Mouse (Mus musculus): ENCODE measurements around the gene Hdac5. TPM values are rescaled to one million over a fixed set of nuclear protein-coding genes. Genes with fewer than 3 reads are reported as not detected.

Gene Hdac5
- polyA plus RNA-seq, 1 experiment from 2014 or later = 92.2 TPM

DNA sequence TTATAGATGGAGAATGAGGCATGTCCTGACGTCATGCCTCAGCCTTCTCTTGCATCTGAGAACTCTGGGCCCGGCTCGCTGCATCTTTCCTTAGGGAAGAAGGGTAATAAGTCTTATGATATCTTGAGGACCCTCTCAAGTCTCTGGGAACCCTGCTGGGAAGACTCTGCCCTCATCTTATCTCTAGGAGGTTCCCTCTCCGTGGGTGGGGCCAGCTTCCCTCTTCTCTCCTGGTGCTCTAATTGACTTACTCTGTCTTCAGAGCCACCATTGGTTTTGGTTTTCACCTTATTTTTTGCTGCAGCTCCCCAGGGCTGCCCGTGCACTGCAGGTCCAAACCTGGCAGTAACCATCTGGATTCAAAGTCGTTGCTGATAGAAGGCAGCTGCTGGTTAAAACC is 28.1 kb upstream of the Hdac5 start:
- Histone ChIP-seq H3K36me3 (peaks cover 53% of the 10 kb centered on the region), H3K9ac (0 out of 2 replicates have a peak overlapping the region, but pooled peaks have one; percentile 14), H3K27ac (ENCODE audit: poor library complexity, severe bottlenecking) (no peak overlapping the region), H3K4me1 (replicated peaks) (peaks cover 34% of the 10 kb centered on the region), H3K27me3 (replicated peaks) (no peaks in the 10 kb centered on the region), H3K4me3 (no peak overlapping the region), H3K4me2 (no peak overlapping the region), H3K9me3 (replicated peaks) (no peaks in the 10 kb centered on the region)
- no peak for ATAC-seq (ENCODE audit: insufficient number of reproducible peaks, low FRiP score)
- 58% methylated on average over 6 of the region's 6 CpGs for WGBS

- no peak overlapping the region for H3K27ac ChIP-seq (ENCODE audit: poor library complexity, severe bottlenecking)
- H3K9me3 ChIP-seq (replicated peaks) = no peaks in the 10 kb centered on the region
- peaks cover 34% of the 10 kb centered on the region for H3K4me1 ChIP-seq (replicated peaks)
- WGBS = 42% methylated on average over 9 of the region's 9 CpGs
- no peak overlapping the region for H3K4me3 ChIP-seq
- no peak for ATAC-seq (ENCODE audit: insufficient number of reproducible peaks, low FRiP score)
- no peaks in the 10 kb centered on the region for H3K27me3 ChIP-seq (replicated peaks)
- peaks cover 51% of the 10 kb centered on the region for H3K36me3 ChIP-seq
- no peak overlapping the region for H3K4me2 ChIP-seq
- 0 out of 2 replicates have a peak overlapping the region, but pooled peaks have one; percentile 23 for H3K9ac ChIP-seq
Observed at GRCm38 (mm10) chr11:102257514-102257913, 27.5 kb upstream of the Hdac5 start.

GRCm38 (mm10) chr11:102249351-102250090 is 19.6 kb upstream of the Hdac5 start:
- Histone ChIP-seq H3K36me3 (peaks cover 16% of the 10 kb centered on the region), H3K9ac (peak overlapping the region; percentile 93), H3K4me2 (peak overlapping the region; percentile 98), H3K4me3 (peak overlapping the region; percentile 90), H3K27me3 (replicated peaks) (no peaks in the 10 kb centered on the region), H3K9me3 (replicated peaks) (no peaks in the 10 kb centered on the region), H3K4me1 (replicated peaks) (peaks cover 39% of the 10 kb centered on the region), H3K27ac (ENCODE audit: poor library complexity, severe bottlenecking) (no peak overlapping the region)
- 12% methylated on average over 9 of the region's 9 CpGs for WGBS
- no peak for ATAC-seq (ENCODE audit: insufficient number of reproducible peaks, low FRiP score)

GRCm38 (mm10) chr11:102248630-102249230 is 18.8 kb upstream of the Hdac5 start, which contains the start of gene BC030867:
TSS of gene BC030867 (plus strand) at chr11:102248882.
- H3K27ac ChIP-seq (ENCODE audit: poor library complexity, severe bottlenecking) = peak within 1 kb of the TSS; percentile 54; the same call in 1 of the 2 replicates
- peak within 1 kb of the TSS; percentile 90 for H3K4me3 ChIP-seq
- WGBS = under 1% methylated on average over 41 of the region's 41 CpGs
- H3K4me1 ChIP-seq (replicated peaks) = peaks cover 31% of the 10 kb centered on the region
- H3K9me3 ChIP-seq (replicated peaks) = no peaks in the 10 kb centered on the region
- peaks cover 16% of the 10 kb centered on the region for H3K36me3 ChIP-seq
- H3K9ac ChIP-seq = peak within 1 kb of the TSS; percentile 93
- H3K27me3 ChIP-seq (replicated peaks) = no peaks in the 10 kb centered on the region
- peak; percentile 56 for ATAC-seq (ENCODE audit: insufficient number of reproducible peaks, low FRiP score)
- peak within 1 kb of the TSS; percentile 98 for H3K4me2 ChIP-seq

- Histone ChIP-seq H3K36me3 (peaks cover 9% of the 10 kb centered on the region), H3K4me1 (replicated peaks) (peaks cover 28% of the 10 kb centered on the region), H3K27ac (ENCODE audit: poor library complexity, severe bottlenecking) (no peak overlapping the region), H3K27me3 (replicated peaks) (no peaks in the 10 kb centered on the region), H3K9me3 (replicated peaks) (0 out of 2 replicates have a peak, but pooled peaks cover 1% of the 10 kb centered on the region), H3K4me2 (no peak overlapping the region), H3K4me3 (no peak overlapping the region), H3K9ac (no peak overlapping the region)
- ATAC-seq (ENCODE audit: insufficient number of reproducible peaks, low FRiP score) = no peak
- 85% methylated on average over 4 of the region's 4 CpGs for WGBS
Observed at GRCm38 (mm10) chr11:102246871-102247270, 16.9 kb upstream of the Hdac5 start.

- no peak for ATAC-seq (ENCODE audit: insufficient number of reproducible peaks, low FRiP score)
- Histone ChIP-seq H3K4me3 (no peak overlapping the region), H3K27me3 (replicated peaks) (no peaks in the 10 kb centered on the region), H3K36me3 (peaks cover 5% of the 10 kb centered on the region), H3K9ac (no peak overlapping the region), H3K9me3 (replicated peaks) (0 out of 2 replicates have a peak, but pooled peaks cover 3% of the 10 kb centered on the region), H3K27ac (ENCODE audit: poor library complexity, severe bottlenecking) (no peak overlapping the region), H3K4me1 (replicated peaks) (peaks cover 28% of the 10 kb centered on the region), H3K4me2 (no peak overlapping the region)
- 86% methylated on average over 6 of the region's 6 CpGs for WGBS
Observed at GRCm38 (mm10) chr11:102246273-102246635, 16.3 kb upstream of the Hdac5 start.

GRCm38 (mm10) chr11:102245581-102246272 is 15.8 kb upstream of the Hdac5 start:
- no peaks in the 10 kb centered on the region; the same call in 1 of the 2 replicates for H3K36me3 ChIP-seq
- peak overlapping the region; percentile 67 for H3K4me2 ChIP-seq
- no peaks in the 10 kb centered on the region for H3K27me3 ChIP-seq (replicated peaks)
- WGBS = 62% methylated on average over 14 of the region's 14 CpGs
- H3K4me1 ChIP-seq (replicated peaks) = peaks cover 28% of the 10 kb centered on the region
- H3K27ac ChIP-seq (ENCODE audit: poor library complexity, severe bottlenecking) = no peak overlapping the region
- H3K9ac ChIP-seq = peak overlapping the region; percentile 43
- no peak for ATAC-seq (ENCODE audit: insufficient number of reproducible peaks, low FRiP score)
- H3K9me3 ChIP-seq (replicated peaks) = 0 out of 2 replicates have a peak, but pooled peaks cover 3% of the 10 kb centered on the region
- peak overlapping the region; percentile 33 for H3K4me3 ChIP-seq

DNA sequence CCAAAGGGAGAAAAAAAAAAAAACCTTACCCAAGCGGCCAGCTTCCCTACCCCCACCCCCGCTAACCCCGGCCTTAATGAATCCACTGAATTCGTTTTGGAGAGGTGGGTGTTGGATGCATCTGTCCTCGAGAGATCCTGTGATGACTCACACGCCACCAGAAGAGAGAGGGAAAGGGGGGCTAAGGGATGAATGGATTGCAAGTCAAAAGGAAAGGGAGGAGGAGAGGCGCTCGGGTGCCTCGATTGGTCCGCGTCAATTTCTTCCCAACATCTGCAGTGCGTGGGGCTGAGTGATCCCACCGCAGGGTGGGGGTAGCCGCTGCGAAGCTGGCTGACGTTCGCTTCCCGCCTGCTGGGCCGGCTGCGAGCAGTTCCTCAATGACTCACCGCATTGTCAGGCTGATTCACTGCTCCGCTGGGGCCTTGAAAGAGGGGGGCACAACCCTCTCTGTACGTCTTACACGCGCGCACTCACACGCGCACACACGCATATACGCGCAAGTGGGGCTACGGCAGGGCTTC is 15.0 kb upstream of the Hdac5 start:
- Histone ChIP-seq H3K9ac (peak overlapping the region; percentile 43), H3K4me2 (peak overlapping the region; percentile 67), H3K27ac (ENCODE audit: poor library complexity, severe bottlenecking) (no peak overlapping the region), H3K36me3 (no peaks in the 10 kb centered on the region), H3K9me3 (replicated peaks) (0 out of 2 replicates have a peak, but pooled peaks cover 3% of the 10 kb centered on the region), H3K4me3 (peak overlapping the region; percentile 33), H3K4me1 (replicated peaks) (peaks cover 28% of the 10 kb centered on the region), H3K27me3 (replicated peaks) (no peaks in the 10 kb centered on the region)
- ATAC-seq (ENCODE audit: insufficient number of reproducible peaks, low FRiP score) = peak; percentile 64; the same call in 1 of the 2 replicates
- 2% methylated on average over 32 of the region's 32 CpGs for WGBS

DNA sequence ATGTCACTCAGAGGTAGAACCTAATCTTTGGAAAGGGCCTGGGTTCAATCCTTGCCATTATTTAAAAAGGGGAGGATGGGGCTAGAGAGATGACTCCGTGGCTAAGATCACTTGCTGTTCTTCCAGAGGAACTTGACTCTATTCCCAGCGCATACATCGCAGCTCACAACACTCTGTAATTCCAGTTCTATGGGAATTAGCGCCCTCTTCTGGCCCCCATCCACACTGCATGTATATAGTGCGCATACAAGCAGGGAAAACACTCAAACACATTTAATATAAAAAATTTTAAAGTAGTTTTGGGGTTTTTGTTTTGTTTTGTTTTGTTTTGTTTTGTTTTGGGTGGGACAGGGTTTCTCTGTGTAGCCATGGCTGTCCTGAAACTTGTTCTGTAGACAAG is 11.9 kb upstream of the Hdac5 start:
- 55% methylated on average over 5 of the region's 5 CpGs for WGBS
- no peak for ATAC-seq (ENCODE audit: insufficient number of reproducible peaks, low FRiP score)
- Histone ChIP-seq H3K36me3 (no peaks in the 10 kb centered on the region), H3K27me3 (replicated peaks) (no peaks in the 10 kb centered on the region), H3K9ac (no peak overlapping the region), H3K4me1 (replicated peaks) (peaks cover 13% of the 10 kb centered on the region), H3K4me2 (no peak overlapping the region), H3K4me3 (no peak overlapping the region), H3K27ac (ENCODE audit: poor library complexity, severe bottlenecking) (no peak overlapping the region), H3K9me3 (replicated peaks) (0 out of 2 replicates have a peak, but pooled peaks cover 3% of the 10 kb centered on the region)

DNA sequence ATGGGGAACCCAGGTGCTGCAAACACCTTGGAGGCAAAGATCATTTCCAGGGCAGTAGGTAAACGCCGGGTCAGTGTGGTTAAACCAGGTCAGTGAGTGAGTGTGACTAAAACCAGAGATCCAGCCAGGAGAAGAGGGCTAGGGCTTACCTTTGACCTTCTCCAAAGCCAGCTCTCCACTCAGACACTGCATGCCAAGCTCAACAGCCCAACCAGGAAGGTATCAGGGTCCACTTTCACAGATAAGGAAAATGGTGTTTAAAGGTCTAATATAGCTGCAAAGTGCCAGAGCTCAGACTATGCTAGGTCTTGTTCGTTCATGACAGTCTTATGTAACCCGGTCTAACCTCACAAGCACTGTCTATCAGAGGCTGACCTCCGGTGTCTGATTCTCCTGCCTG is 11.3 kb upstream of the Hdac5 start:
- no peak overlapping the region for H3K27ac ChIP-seq (ENCODE audit: poor library complexity, severe bottlenecking)
- H3K9ac ChIP-seq = no peak overlapping the region
- no peak overlapping the region for H3K4me3 ChIP-seq
- ATAC-seq (ENCODE audit: insufficient number of reproducible peaks, low FRiP score) = no peak
- H3K9me3 ChIP-seq (replicated peaks) = 0 out of 2 replicates have a peak, but pooled peaks cover 3% of the 10 kb centered on the region
- no peak overlapping the region for H3K4me2 ChIP-seq
- peaks cover 13% of the 10 kb centered on the region for H3K4me1 ChIP-seq (replicated peaks)
- H3K36me3 ChIP-seq = no peaks in the 10 kb centered on the region
- no peaks in the 10 kb centered on the region for H3K27me3 ChIP-seq (replicated peaks)
- WGBS = 60% methylated on average over 5 of the region's 5 CpGs

DNA sequence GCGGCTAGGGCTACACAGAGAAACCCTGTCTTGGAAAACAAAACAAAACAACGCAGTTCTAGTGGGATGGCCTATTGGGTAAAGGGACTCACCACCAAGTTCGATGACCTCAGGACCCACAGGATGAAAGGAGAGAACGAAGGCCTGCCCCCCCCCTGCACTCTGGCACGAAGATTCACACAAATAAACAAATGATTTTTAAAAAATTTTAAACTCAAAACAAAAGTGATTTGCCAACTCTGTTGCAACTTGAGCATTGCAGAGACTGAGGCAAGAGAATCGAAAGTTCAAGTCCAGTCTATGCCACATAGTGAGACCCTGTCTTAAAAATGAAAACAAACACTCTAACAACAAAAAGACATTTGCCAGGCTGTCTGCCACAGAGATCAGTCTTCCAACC is 10.7 kb upstream of the Hdac5 start:
- H3K4me3 ChIP-seq = no peak overlapping the region
- no peaks in the 10 kb centered on the region for H3K36me3 ChIP-seq
- H3K27ac ChIP-seq (ENCODE audit: poor library complexity, severe bottlenecking) = no peak overlapping the region
- H3K4me2 ChIP-seq = no peak overlapping the region
- no peak overlapping the region for H3K9ac ChIP-seq
- WGBS = 86% methylated on average over 6 of the region's 6 CpGs
- H3K27me3 ChIP-seq (replicated peaks) = no peaks in the 10 kb centered on the region
- H3K4me1 ChIP-seq (replicated peaks) = peaks cover 11% of the 10 kb centered on the region
- H3K9me3 ChIP-seq (replicated peaks) = 0 out of 2 replicates have a peak, but pooled peaks cover 3% of the 10 kb centered on the region
- no peak for ATAC-seq (ENCODE audit: insufficient number of reproducible peaks, low FRiP score)

Data from heart, embryonic 12.5 days (tissue).